Mouse (Mus musculus) ES-E14 (cell line): ENCODE measurements around the gene Rps6kl1. TPM values are rescaled to one million over a fixed set of nuclear protein-coding genes. Genes with fewer than 3 reads are reported as not detected.

Experiments used
- DNase-seq: peaks from one replicate; pipeline ENCODE4 v3.0.0-alpha.2; 2013; ENCODE audit warnings: low read depth, low spot score
- H3K27ac ChIP-seq: 2 replicates; pipeline ENCODE4 v1.5.1; 2012; ENCODE audit warnings: low read depth, mild to moderate bottlenecking, low read length, moderate library complexity, mixed read lengths; ENCODE audit not compliant: poor library complexity, insufficient read depth, severe bottlenecking
- H3K36me3 ChIP-seq: 2 replicates; pipeline ENCODE4 v1.6.1; 2012; ENCODE audit warnings: mild to moderate bottlenecking, low read length, moderate library complexity, mixed read lengths; ENCODE audit not compliant: control insufficient read depth, poor library complexity, insufficient read depth, severe bottlenecking
- H3K4me1 ChIP-seq, 2 experiments: fragments of 150-350 bp in 1 of 2; sonication (generic) in 1 of 2; 2 replicates each; pipeline ENCODE4 v1.6.1; 2012; ENCODE audit warnings: low read length in 2 of 2, mild to moderate bottlenecking in 1 of 2, mixed read lengths in 1 of 2; ENCODE audit not compliant: control insufficient read depth in 2 of 2, insufficient read depth in 2 of 2, poor library complexity in 1 of 2
- H3K4me3 ChIP-seq, 2 experiments: fragments of 150-350 bp in 1 of 2; sonication (generic) in 1 of 2; 2 replicates each; pipeline ENCODE4 v1.5.1; 2012; ENCODE audit warnings: low read length in 2 of 2, low read depth in 1 of 2, mild to moderate bottlenecking in 1 of 2, mixed read lengths in 1 of 2; ENCODE audit not compliant: insufficient read depth in 1 of 2, poor library complexity in 1 of 2, severe bottlenecking in 1 of 2
- H3K9ac ChIP-seq: 2 replicates; pipeline ENCODE4 v1.6.1; 2012; ENCODE audit warnings: low read depth, mild to moderate bottlenecking, low read length, mixed read lengths; ENCODE audit not compliant: poor library complexity, insufficient read depth, severe bottlenecking
- H3K9me3 ChIP-seq: fragments of 150-350 bp; sonication (generic); 2 replicates; pipeline ENCODE4 v1.6.1; 2012; ENCODE audit warnings: low read depth, mild to moderate bottlenecking, low read length; ENCODE audit not compliant: control insufficient read depth, insufficient read depth
- CHD2 ChIP-seq: IDR thresholded peaks from 2 replicates; pipeline ENCODE4 v1.6.1; 2014; ENCODE audit warnings: mild to moderate bottlenecking, low read depth, low read length, inconsistent platforms
- HCFC1 ChIP-seq: IDR thresholded peaks from 2 replicates; pipeline ENCODE4 v1.6.1; 2012; ENCODE audit warnings: low read length, inconsistent platforms, borderline replicate concordance; ENCODE audit not compliant: insufficient read depth
- MAFK ChIP-seq: IDR thresholded peaks from 2 replicates; pipeline ENCODE4 v1.6.1; 2014; ENCODE audit warnings: mild to moderate bottlenecking, low read depth, low read length, inconsistent platforms; ENCODE audit not compliant: insufficient read depth
- ZC3H11A ChIP-seq: IDR thresholded peaks from 2 replicates; pipeline ENCODE4 v1.6.1; 2012; ENCODE audit warnings: low read depth, mild to moderate bottlenecking, inconsistent platforms, low read length, borderline replicate concordance
- ZNF384 ChIP-seq: IDR thresholded peaks from 2 replicates; pipeline ENCODE4 v1.6.1; 2012; ENCODE audit warnings: low read depth, low read length, inconsistent platforms
- in situ Hi-C, 2 experiments: fragments of 600-800 bp; cut with MboI; formaldehyde crosslinking; loops; one replicate each; pipeline ENCODE4 v1.15.1; 2025; ENCODE audit warnings: low sequenced_read_pairs in 2 of 2, inconsistent platforms in 1 of 2; ENCODE audit not compliant: unreplicated experiment in 2 of 2
- total RNA-seq: library from RNA; depleted of rRNA; stranded (reverse); fragments of 300-350 nt; gene quantifications from 2 replicates; pipeline ENCODE4 v1.2.3, GENCODE M21; 2012

Gene Rps6kl1
- total RNA-seq, 1 experiment, result 4.0 TPM

GRCm38 (mm10) chr12:85157797-85158460 lies 6.9 kb upstream of the Rps6kl1 start:
- Histone ChIP-seq H3K4me1 (peaks cover 0 to 2% of the 10 kb centered on the region in 2 experiments; a peak in 1 of 4 replicates), H3K36me3 (no peaks in the 10 kb centered on the region), H3K9me3 (no peaks in the 10 kb centered on the region), H3K27ac (no peak overlapping the region), H3K4me3 (no peak overlapping the region), H3K9ac (no peak overlapping the region)
- no peak for DNase-seq
- in situ Hi-C loops, result no loop called here
- TF ChIP-seq CHD2 (no peak), ZNF384 (no peak), ZC3H11A (no peak), MAFK (no peak), HCFC1 (no peak)

- TF ChIP-seq ZC3H11A (no peak), ZNF384 (no peak), MAFK (no peak), HCFC1 (no peak), CHD2 (no peak)
- no peak for DNase-seq
- Histone ChIP-seq H3K27ac (no peak overlapping the region), H3K36me3 (no peaks in the 10 kb centered on the region), H3K9ac (no peak overlapping the region), H3K9me3 (no peaks in the 10 kb centered on the region), H3K4me1 (peaks cover 0 to 2% of the 10 kb centered on the region in 2 experiments; a peak in 1 of 4 replicates), H3K4me3 (no peak overlapping the region)
- in situ Hi-C loops, result no loop called here
These were observed 5.3 kb upstream of the Rps6kl1 start for GRCm38 (mm10) chr12:85156324-85156723.

GRCm38 (mm10) chr12:85153011-85153410 lies 1.9 kb upstream of the Rps6kl1 start:
- Histone ChIP-seq H3K36me3 (no peaks in the 10 kb centered on the region), H3K4me1 (0 out of 4 replicates have a peak, but pooled peaks cover 0 to 2% of the 10 kb centered on the region in 2 experiments), H3K4me3 (no peak overlapping the region), H3K27ac (no peak overlapping the region), H3K9ac (no peak overlapping the region), H3K9me3 (no peaks in the 10 kb centered on the region)
- in situ Hi-C loops, result no loop called here
- no peak for DNase-seq
- TF ChIP-seq ZC3H11A (no peak), ZNF384 (no peak), CHD2 (no peak), MAFK (no peak), HCFC1 (no peak)

- H3K4me1 ChIP-seq, result peaks cover 0 to 6% of the 10 kb centered on the region in 2 experiments; a peak in 1 of 4 replicates
- H3K9me3 ChIP-seq, result no peaks in the 10 kb centered on the region
- TF ChIP-seq ZNF384, result no peak
- 0 out of 2 replicates have a peak, but pooled peaks have one; percentile 11 for TF ChIP-seq MAFK
- peak overlapping the region; percentile 64 for H3K4me3 ChIP-seq
- peak overlapping the region; percentile 6 for H3K9ac ChIP-seq
- in situ Hi-C loops, result no loop called here
- H3K27ac ChIP-seq, result no peak overlapping the region
- DNase-seq, result no peak
- H3K36me3 ChIP-seq, result no peaks in the 10 kb centered on the region
These were observed 603 bp downstream of the Rps6kl1 start for GRCm38 (mm10) chr12:85150321-85151001.
